Mouse (Mus musculus): ENCODE data around the gene H2-T22.
"Not testable (repeated sequence)": the region's sequence is repeated elsewhere in the genome, so short reads cannot be mapped to it uniquely, and the experiment has no call there.

The H2-T22 gene

DNA sequence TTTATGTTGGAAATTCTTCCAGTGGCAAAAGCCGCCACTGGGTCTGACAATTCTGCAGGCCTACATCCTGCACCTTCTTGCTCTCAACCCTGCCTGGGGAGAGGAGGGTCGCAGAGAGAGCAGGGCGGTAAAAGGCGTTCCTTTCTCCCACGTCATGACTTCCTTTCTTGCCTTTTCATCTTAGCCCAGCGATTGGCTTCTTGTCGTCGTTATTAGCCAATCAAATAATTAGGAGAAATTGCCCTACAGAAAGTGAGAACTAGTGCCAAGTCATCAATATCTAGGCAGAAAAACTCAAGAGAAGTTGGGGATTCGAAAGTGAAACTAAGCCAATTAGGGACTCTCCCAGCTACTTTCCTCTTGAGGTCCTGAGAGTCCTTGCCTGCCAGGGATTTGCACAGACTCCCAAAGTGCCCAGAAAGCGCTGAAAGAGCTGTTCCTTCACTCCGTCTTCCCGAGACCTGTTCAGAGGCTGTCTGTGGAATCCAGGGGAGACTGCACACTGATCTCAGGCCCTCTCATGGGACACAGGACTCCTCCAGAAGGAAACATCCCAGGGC lies at the start of gene H2-T22, which contains the start of gene Gm6034:
H2-T22 (minus strand) TSS at position 138 of the 560 bp plus-strand sequence.
Gm6034 (plus strand) TSS at position 352 of the 560 bp plus-strand sequence.
- not testable (repeated sequence) for DNase-seq (ENCODE audit: low spot score in 2 of 2)

DNA sequence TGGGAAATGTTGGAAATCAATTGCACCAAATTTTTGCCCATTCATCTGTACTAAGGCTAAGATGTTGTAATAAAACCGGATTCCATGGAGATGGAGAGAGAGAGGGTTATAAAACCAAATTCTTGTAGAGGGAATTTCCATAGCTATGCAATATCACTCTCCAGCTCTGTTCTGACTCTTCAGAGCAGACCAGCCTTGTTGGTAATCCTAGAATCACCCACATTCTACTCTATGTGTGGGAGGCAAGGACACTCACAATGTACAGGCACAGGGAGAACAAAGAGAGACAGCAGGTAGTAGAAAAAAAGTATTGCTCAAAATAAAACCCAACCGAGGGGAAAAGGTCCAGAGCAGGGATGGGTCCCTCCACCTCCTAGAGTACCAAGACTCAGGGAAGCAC lies 49.4 kb upstream of the H2-T22 start:
- not testable (repeated sequence) for DNase-seq (ENCODE audit: low spot score in 2 of 2)

DNA sequence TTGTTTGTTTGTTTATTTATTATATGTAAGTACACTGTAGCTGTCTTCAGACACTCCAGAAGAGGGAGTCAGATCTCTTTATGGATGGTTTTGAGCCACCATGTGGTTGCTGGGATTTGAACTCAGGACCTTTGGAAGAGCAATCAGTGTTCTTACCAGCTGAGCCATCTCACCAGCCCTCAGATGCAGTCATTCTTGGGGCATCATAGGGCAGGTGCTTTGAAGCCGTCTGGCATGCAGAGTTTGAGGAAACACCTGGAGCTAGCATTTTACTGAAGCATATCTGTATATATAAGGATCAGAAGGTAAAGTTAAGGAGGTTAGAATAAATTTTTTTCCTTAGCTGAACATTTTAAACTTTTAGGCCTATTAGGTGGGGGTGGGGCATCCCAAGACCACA lies 43.4 kb upstream of the H2-T22 start:
- DNase-seq (ENCODE audit: low spot score in 2 of 2): not testable (repeated sequence)

DNA sequence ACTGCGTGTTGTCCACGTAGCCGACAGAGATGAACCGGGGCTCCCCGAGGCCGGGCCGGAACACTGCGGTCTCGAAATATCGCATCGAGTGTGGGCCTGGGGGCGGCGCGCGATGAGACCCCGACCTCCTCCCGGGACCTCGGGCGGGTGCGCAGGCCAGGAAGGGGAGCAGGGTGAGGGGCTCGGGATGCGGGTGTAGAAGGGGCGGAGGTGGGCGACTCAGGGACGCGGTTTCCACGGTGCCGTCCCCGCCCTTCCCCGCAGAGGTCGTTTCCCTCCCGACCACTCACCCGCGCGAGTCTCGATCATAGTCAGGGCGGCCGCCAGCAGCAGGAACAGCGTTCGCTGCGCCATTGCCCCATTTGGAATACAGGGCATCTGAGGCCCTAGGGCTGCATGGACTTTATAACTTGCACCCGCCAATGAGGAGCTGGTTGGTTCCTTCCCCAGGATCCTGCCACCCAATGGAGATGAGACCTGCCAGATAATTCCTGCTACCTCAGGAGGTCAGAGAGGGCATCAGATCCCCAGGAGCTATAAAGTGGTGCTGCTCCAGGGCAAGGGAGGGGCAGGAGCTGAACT lies 41.4 kb upstream of the H2-T22 start:
- no peak for DNase-seq (ENCODE audit: low spot score in 2 of 2)

DNA sequence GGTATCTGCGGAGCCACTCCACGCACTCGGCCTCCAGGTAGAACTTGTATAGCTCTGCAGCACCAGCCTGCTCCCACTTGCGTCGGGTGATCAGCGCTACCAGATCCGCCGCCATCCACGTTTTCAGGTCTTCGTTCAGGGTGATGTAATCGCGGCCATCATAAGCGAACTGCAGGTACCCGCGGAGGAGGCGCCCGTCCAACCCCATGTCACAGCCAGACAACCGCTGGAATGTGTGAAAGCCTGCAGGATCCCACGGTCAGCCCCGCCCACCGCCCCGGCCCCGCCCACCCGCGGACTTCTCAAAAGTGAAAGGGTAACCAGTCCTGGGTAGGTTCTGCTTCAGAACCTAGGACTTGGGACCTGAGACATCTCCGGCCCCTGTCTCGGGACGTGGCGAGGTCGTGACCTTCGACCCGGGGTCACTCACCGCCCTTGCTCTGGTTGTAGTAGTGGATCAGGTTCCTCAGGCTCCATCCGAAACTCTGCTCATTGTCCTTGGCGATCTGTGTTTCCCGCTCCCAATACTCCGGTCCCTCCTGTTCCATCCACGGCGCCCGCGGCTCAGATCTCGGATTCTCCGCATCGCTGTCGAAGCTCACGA lies 40.8 kb upstream of the H2-T22 start:
- no peak for DNase-seq (ENCODE audit: low spot score in 2 of 2)

DNA sequence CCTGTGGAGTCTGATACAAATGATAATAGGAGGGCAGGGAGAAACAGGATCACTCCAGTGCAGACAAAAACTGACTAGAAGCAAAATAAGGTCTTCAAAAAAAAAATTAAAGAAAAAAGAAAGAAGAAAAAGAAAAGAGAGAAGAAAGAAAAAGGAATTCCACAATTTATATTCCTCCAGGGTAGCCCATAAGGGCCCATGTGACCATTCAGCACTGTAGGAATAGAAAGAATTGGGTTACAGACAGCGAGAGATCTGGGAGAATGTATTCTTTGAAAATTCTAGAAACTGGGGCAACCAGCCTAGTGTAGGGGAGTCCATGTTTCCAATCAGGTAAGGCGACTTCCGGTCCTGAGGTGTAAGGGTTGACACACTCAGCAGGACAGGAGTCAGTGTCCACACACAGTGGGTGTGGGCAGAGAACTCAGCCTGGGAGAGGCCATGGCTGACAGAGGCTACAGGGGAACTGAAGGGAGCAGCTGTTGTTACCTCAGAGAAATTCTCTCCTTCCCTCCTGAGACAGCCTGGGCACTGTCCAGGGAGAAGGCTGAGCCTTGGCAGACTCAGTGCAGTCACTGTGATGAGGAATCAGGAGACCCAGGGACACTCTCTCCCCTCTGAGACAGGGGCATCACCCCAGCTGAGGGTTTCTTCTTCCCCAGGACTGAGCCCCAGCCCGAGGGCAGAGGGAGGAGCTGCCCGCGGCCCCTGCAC lies 40.1 kb upstream of the H2-T22 start:
- DNase-seq (ENCODE audit: low spot score in 2 of 2): not testable (repeated sequence)

DNA sequence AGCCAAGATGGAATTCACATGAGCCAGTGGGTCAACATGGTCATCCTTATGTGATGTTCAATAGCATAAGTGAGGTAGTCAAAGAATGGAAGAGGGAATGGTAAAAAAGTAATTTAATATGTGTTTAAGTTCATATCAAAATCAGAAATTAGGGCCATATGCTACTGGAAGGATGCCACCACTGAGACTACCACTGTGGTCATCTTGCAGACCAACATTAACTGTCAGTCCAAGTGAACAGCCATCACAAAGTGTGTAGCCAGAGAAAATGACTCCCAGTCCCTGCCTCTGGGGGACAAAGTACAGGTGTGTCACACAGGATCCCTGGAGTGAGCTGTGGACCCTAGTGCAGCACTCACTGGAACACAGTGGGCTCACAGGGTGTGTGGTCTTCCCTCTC lies 39.4 kb upstream of the H2-T22 start:
- not testable (repeated sequence) for DNase-seq (ENCODE audit: low spot score in 2 of 2)

DNA sequence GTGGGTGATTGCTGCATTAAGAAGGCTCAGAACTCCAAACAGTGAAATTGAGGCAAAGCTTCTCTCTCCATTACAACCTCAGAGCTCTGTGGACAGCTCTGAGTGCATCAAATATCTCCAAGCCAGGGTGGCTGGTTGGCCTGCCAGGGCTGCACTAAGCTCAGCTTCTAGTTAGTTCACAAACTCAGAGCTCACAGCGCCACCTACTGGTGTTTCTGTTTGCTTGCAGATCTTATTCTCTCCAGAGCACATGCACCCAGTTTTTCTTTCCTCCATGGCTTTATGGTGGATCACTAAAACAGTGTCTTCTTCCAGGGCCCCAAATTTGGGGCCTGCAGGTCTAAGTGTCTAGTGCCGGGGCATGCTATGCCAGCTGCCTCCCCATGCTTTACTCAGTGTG lies 18.3 kb upstream of the H2-T22 start:
- peak; percentile 69 to 84 for DNase-seq (ENCODE audit: low spot score in 2 of 2)

DNA sequence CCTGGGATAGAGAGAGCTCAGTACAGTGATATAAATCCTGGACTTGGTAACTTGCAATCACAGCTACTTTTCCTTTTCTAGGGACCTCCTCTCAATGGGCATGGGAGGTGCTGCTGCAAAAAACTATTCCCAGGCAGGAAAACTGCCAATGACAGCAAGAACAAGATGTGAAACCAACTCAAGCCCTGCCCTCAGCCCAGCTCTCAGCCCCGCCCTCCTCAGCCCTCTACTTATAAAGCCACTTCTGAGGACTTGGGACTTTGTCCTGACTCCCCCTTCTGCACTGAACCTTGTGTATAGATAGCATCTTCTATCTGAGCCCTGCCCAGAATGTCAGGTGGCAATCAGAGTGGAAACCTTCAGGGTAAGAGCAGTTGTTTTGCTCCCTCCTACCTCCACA lies 15.8 kb upstream of the H2-T22 start, which contains the start of gene Gm11127:
Gm11127 (minus strand) TSS at position 10 of the 400 bp plus-strand sequence.
- DNase-seq (ENCODE audit: low spot score in 2 of 2): not testable (repeated sequence)

DNA sequence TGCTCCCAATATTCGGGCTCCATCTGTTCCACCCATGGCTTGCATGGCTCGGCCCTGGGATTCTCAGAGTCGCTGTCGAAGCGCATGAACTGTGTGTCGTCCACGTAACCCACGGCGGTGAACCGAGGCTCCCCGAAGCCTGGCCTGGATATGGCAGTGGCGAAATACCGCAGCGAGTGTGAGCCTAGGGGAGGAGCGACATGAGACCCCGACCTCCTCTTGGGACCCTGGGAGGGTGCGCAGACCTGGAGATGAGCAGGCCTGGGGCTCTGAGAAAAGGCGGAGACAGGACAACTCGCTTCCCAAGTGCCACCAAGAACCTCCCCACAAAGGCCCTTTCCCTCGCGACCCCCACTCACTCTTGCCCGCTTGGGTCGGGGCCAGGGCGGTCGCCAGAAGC lies 15.4 kb upstream of the H2-T22 start:
- DNase-seq (ENCODE audit: low spot score in 2 of 2): not testable (repeated sequence)

DNA sequence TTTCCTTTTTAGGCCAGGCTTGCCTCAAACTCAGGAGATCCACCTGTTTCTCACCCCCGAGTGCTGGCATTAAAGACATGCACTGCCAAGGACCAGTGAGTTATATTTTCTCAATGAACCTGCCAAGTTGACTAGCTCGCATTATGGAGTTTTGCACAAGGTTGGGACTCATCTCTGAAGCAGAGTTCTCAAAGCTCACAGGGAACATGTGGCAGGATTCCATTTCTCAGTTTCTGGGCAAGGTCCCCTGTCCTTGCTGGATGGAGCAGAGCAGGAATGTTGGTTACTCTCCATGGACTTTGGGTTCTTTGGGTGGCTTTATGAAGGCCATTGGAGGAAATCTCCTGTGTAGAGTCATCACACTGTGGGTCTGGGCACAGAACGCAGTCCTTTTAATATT lies 739 bp upstream of the H2-T22 start:
- DNase-seq (ENCODE audit: low spot score in 2 of 2): no peak

DNA sequence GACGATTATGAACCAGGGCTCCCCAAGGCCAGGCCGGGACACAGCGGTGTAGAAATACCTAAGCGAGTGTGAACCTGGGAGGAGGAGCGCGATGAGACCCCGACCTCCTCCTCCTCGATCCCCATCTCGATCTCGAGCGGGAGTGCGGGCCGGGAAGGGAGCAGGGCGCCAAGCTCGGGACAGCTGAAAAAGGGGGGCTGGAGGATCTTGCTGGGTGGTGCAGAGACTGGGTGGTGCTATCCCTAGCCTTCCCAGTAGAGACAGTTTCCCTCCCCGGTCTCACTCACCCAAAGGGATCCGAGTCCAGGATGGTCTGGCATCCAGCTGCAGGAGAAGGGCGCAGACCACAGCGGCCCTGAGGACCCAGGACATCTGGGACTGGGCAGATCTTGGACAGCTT lies 492 bp downstream of the H2-T22 start:
- DNase-seq (ENCODE audit: low spot score in 2 of 2): not testable (repeated sequence)

DNA sequence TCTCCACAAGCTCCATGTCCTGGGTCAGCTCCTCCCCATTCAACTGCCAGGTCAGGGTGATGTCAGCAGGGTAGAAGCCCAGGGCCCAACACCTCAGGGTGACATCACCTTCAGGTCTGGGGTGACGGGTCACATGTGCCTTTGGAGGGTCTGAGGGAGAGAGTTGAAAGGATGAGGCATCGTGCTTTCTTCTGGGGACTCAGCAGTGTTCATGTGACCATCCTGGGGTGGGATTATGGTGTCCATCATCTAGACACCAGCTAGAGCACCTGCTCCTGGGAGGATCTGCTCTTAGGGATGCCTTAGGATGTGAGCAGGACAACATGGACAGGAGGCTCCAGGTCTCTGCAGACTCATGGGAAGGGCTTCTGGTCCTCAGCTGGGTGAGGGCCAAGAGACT lies 1.9 kb downstream of the H2-T22 start:
- not testable (repeated sequence) for DNase-seq (ENCODE audit: low spot score in 2 of 2)

DNA sequence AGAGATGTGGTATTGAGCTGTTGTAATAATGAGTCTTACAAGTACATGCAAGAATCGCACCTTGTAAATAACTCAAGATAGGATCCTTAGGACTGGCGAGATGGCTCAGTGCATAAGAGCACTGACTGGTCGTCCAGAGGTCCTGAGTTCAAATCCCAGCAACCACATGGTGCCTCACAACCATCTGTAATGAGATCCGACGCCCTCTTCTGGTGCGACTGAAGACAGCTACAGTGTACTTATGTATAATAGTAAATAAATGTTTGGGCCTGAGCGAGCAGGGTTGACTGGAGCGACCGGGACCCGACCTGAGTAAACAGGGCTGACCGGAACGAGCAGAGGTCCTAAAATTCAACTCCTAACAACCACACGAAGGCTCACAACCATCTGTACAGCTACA lies 6.4 kb downstream of the H2-T22 start:
- not testable (repeated sequence) for DNase-seq (ENCODE audit: low spot score in 2 of 2)

DNA sequence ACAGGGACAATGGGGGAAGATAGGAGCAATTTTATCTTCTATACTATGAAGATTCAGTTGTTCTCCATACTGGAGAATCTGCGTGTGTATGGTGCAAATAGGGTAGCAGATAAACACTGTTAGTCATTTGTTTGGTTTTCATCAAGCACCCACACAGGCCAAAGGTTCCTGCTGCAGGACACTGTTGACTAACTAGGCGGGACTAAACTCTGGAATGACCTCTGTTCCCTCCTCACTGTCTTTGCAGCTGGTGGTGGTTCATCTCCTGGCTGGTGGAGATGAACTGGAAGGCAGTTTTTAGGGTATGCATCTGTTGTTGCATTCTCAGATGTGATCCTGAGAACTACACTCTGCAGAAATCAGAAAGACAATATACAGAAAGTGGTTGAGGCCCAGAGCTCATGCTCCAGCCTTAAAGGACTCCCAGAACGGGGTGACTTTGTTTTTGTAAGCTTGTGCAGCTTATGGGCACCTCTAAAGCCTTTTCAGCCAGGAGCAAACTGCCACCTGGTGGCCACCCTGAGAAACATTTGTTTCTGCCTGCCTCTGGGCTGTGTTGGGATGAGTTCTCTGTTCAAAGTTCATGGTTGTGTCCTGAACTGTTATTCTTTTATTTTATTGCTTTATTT lies 7.4 kb downstream of the H2-T22 start:
- not testable (repeated sequence) for DNase-seq (ENCODE audit: low spot score in 2 of 2)

DNA sequence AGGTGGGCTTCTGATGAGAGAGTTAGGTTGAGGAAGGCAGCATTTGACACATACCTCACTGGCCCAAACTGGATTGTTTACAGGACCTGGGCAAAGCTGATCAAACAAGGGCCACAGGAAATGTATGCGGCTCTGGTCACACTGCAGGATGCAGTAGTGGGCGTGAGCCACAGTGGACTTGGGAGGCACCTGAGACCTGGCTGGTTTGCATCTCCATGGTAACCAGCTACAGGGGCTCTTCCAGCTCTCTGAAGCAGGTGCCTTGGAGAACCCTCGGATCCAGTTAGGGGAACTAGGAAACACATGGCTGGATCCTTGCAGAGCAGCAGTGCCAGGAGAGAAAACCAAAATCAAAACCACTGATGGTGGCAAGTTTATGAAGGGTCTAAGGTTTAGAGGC lies 8.0 kb downstream of the H2-T22 start:
- DNase-seq (ENCODE audit: low spot score in 2 of 2): not testable (repeated sequence)

DNA sequence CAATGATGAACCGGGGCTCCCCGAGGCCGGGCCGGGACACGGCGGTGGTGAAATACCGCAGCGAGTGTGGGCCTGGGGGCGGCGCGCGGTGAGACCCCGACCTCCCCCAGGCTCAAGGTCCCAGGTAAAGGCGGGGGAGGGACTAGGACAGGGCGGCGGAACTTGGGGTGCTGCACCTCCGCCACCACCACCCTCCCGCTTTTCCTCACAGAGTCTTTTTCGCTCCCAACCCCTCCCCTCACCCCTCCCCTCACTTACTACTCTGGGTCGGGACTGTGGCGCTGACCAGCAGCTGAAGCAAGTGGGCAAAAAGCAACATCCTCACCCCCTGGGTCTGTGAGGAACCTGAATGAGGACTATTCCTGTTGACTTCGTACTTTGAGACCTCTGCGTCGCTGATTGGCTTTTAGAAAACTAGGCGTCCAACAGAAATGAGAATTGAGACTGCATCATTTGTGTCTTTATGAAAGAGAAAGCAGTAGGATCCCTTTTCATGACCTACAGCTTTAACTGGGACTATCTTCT lies 10.1 kb downstream of the H2-T22 start, which contains the start of gene H2-T23:
H2-T23 (minus strand) TSS at position 505 of the 525 bp plus-strand sequence.
- DNase-seq (ENCODE audit: low spot score in 2 of 2): not testable (repeated sequence)

DNA sequence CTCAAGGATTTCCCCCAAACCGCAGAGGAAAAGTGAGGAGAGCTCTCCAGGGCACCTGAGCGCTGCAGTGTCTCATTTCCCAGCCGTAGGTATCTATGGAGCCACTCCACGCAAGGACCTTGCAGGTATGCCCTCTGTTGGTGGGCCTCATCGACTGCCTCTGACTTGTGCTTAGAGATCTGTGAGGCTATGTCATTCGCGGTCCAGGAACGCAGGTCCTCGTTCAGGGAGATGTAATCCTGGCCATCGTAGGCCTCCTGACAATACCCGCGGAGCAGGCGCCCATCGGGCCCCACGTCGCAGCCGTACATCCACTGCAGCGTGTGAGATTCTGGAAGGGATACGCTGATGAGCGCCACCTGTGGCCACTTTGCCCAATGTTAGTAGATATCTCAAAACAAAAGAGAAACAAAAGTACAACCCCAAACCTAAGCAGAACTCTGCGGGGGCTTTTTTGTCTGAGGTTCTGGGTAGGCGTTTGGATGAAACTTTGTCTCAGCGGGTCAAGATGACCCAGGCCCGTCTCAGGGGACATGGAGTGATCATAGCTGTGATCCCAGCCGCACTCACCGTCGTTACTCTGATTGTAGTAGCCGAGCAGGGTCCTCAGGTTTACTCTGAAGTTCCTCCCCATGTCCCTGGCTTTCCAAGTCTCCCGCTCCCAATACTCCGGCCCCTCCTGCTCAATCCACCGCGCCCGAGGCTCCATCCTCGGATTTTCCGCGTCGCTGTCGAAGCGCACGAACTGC lies 10.8 kb downstream of the H2-T22 start:
- DNase-seq (ENCODE audit: low spot score in 2 of 2): not testable (repeated sequence)

DNA sequence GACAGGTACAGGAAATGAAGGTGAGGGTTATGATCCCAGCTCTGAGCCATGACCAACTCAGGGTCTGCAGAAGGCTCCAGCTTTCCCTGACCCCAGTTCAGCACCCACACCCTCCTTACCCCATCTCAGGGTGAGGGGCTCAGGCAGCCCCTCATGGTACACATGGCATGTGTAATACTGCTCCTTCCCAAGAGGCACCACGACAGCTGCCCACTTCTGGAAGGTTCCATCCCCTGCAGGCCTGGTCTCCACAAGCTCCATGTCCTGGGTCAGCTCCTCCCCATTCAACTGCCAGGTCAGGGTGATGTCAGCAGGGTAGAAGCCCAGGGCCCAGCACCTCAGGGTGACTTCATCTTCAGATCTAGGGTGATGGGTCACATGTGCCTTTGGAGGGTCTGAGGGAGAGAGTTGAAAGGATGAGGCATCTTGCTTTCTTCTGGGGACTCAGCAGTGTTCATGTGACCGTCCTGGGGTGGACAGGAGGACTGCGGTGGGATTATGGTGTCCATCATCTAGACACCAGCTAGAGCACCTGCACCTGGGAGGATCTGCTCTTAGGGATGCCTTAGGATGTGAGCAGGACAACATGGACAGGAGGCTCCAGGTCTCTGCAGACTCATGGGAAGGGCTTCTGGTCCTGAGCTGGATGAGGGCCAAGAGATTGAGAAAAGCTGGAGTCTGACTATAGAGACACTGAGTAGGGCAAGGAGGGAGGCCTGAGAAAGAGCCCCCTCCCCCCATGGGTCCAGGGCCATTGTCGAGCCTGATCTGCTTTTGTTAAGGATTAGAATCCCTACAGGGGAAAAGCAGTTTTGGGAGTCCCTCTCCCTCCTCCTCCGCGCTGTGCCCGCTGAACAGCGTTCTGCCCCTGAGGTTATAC lies 11.6 kb downstream of the H2-T22 start:
- DNase-seq (ENCODE audit: low spot score in 2 of 2): not testable (repeated sequence)
